Mouse (Mus musculus) forebrain, postnatal 0 days (tissue): ENCODE data around the gene Rgs6. TPM values are rescaled to one million over a fixed set of nuclear protein-coding genes. Genes with fewer than 3 reads are reported as not detected.

Experiments
- ATAC-seq: fragments of 200-750 bp; cut with Nextera tagmentation; 2 replicates; pipeline ENCODE4 v1.8.0; 2017; ENCODE audit warnings: mild to moderate bottlenecking, moderate library complexity
- DNase-seq: peaks from one replicate; pipeline ENCODE4 v3.0.0-alpha.2; 2015
- H3K27ac ChIP-seq: fragments of 300-500 bp; sonication (generic); 2 replicates; pipeline ENCODE4 v1.5.1; 2014; ENCODE audit warnings: low read depth, mild to moderate bottlenecking, antibody characterized with exemption, low read length, moderate library complexity, mixed read lengths
- H3K27me3 ChIP-seq: fragments of 300-500 bp; sonication (generic); 2 replicates; pipeline ENCODE4 v1.6.1; 2014; ENCODE audit warnings: mild to moderate bottlenecking, low read length, mixed read lengths; ENCODE audit not compliant: insufficient read depth
- H3K36me3 ChIP-seq: fragments of 300-500 bp; sonication (generic); 2 replicates; pipeline ENCODE4 v1.6.1; 2014; ENCODE audit warnings: mild to moderate bottlenecking, moderate library complexity; ENCODE audit not compliant: insufficient read depth
- H3K4me1 ChIP-seq: fragments of 300-500 bp; sonication (generic); 2 replicates; pipeline ENCODE4 v1.6.1; 2014; ENCODE audit warnings: antibody characterized with exemption; ENCODE audit not compliant: insufficient read depth
- H3K4me2 ChIP-seq: fragments of 300-500 bp; sonication (generic); 2 replicates; pipeline ENCODE4 v1.6.1; 2014; ENCODE audit warnings: low read depth, mild to moderate bottlenecking, moderate library complexity
- H3K4me3 ChIP-seq: fragments of 300-500 bp; sonication (generic); 2 replicates; pipeline ENCODE4 v1.5.1; 2014; ENCODE audit warnings: low read depth, low read length, mixed read lengths
- H3K9ac ChIP-seq: fragments of 300-500 bp; sonication (generic); 2 replicates; pipeline ENCODE4 v1.6.1; 2014; ENCODE audit warnings: mild to moderate bottlenecking
- H3K9me3 ChIP-seq: fragments of 300-500 bp; sonication (generic); 2 replicates; pipeline ENCODE4 v1.6.1; 2016; ENCODE audit warnings: low read length
- CTCF ChIP-seq: sonication (generic); IDR thresholded peaks from 2 replicates; pipeline ENCODE4 v1.5.1; 2016; ENCODE audit warnings: antibody characterized with exemption, control low read depth, low read depth
- WGBS: fragments of 180-500 bp; shearing (Covaris S2); extraction: QIAGEN DNeasy Blood & Tissue Kit; methylation state at CpG from one replicate; pipeline ENCODE4 v1.1.7; 2014; 5-methylcytosine and 5-hydroxymethylcytosine counted together
- polyA plus RNA-seq: library from polyadenylated mRNA; unstranded; fragments of >200 nt; fragmentation: Nextera tagmentation; extraction: Ambion mirVana; gene quantifications from 2 replicates; pipeline ENCODE4 v1.2.1, GENCODE M21; 2015
- total RNA-seq: library from RNA; depleted of rRNA; stranded (reverse); fragments of >200 nt; gene quantifications from 2 replicates; pipeline ENCODE4 v1.2.3, GENCODE M21; 2014

The Rgs6 gene
- total and polyA plus RNA-seq, 2 experiments from 2014 or later = 16.8 to 19.6 TPM

DNA sequence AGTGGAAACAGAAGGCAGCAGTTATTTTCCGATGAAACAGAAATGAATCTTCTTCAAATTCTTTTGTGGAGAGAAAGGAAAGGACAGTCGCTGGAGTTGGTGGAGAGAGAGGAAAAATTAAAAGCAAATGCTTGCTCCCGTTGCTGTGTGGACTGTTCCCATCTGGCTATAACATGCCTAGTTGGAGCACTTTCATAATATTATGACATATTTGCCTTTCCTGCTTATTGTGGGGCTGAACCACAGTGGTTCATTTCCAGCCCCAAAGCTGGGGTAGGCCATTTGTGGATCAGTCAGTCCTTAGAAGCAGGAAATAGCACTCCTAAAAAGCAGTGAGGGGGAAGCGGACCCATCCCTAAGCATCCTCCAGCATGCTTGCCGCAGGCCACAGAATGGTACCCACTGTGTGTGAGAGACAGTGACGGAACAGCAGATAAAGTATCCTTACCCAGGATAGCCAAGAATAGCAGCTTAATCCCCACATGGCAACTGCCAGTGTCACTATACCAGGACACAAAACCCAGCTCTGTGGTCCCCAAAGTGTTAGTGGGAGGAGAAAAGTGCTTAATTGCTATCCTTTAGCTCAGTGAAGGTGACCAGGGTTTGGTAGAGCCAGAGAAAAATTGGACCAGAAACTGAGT lies 456.0 kb downstream of the Rgs6 start:
- 17% methylated on average over 6 of the region's 6 CpGs for WGBS
- Histone ChIP-seq H3K4me2 (peak overlapping the region; percentile 40; the same call in 1 of the 2 replicates), H3K4me3 (no peak overlapping the region), H3K27me3 (no peaks in the 10 kb centered on the region), H3K9me3 (no peaks in the 10 kb centered on the region), H3K27ac (peak overlapping the region; percentile 76), H3K36me3 (no peaks in the 10 kb centered on the region), H3K4me1 (peaks cover 17% of the 10 kb centered on the region), H3K9ac (no peak overlapping the region; the same call in 1 of the 2 replicates)
- ATAC-seq (peak; percentile 26; the same call in 1 of the 2 replicates), DNase-seq (peak; percentile 58)
- TF ChIP-seq CTCF = no peak

DNA sequence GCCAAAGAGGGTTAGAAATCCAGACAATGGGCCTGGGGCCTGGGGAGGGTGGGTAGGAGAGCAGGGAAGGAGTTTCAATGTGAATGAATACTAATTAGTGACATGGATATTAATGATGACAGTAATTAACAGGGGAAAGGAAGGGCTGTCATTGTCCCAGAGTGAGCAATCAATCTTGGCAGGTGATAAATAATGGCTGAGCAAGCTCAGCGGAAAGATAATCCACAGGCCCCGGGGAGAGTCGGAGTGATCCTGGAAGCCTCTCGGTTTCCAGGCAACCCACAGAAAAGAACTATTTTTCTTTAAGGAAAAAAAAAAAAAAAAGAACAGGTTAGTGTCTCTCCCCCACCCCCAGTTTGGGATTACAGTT lies 456.5 kb downstream of the Rgs6 start:
- peak overlapping the region; percentile 76 for H3K27ac ChIP-seq
- H3K4me3 ChIP-seq = peak overlapping the region; percentile 13; the same call in 1 of the 2 replicates
- no peaks in the 10 kb centered on the region for H3K36me3 ChIP-seq
- WGBS = 2% methylated on average over 4 of the region's 4 CpGs
- TF ChIP-seq CTCF = no peak
- H3K9ac ChIP-seq = no peak overlapping the region; the same call in 1 of the 2 replicates
- H3K4me2 ChIP-seq = peak overlapping the region; percentile 40
- ATAC-seq (peak; percentile 72), DNase-seq (no peak)
- no peaks in the 10 kb centered on the region for H3K9me3 ChIP-seq
- H3K27me3 ChIP-seq = no peaks in the 10 kb centered on the region
- H3K4me1 ChIP-seq = peaks cover 15% of the 10 kb centered on the region

DNA sequence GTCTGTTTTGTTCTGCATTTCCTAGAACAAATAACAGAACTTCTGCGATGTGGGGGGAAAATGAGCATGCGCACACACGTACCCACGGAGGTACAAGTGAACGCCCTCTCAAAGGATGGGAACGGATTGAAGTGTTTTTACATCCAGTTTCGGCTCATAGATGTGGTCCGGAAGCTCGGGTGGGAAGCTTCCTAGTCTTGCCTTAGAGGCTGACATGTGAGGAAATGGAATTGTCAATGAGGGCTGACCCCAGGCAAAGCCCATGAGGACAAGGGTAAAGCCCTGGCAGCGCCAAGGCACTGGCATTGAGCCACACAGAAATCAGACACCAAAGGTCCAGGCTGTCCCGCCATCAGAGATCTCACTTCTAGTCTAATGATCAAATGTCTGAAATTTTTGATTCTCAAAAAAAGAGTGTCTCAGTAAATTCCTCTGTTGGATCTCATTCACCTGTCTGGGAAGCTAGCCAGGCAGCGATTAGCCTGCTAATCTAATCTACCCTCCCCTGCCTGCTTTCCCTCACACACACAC lies 457.0 kb downstream of the Rgs6 start:
- 11% methylated on average over 12 of the region's 12 CpGs for WGBS
- ATAC-seq (peak; percentile 85), DNase-seq (peak; percentile 72)
- Histone ChIP-seq H3K27me3 (no peaks in the 10 kb centered on the region), H3K4me3 (peak overlapping the region; percentile 13; the same call in 1 of the 2 replicates), H3K9ac (peak overlapping the region; percentile 44), H3K9me3 (no peaks in the 10 kb centered on the region), H3K4me1 (peaks cover 11% of the 10 kb centered on the region), H3K27ac (peak overlapping the region; percentile 76), H3K36me3 (no peaks in the 10 kb centered on the region), H3K4me2 (peak overlapping the region; percentile 40)
- TF ChIP-seq CTCF = no peak

- Histone ChIP-seq H3K36me3 (no peaks in the 10 kb centered on the region), H3K4me2 (no peak overlapping the region), H3K27ac (no peak overlapping the region), H3K9ac (no peak overlapping the region), H3K27me3 (no peaks in the 10 kb centered on the region), H3K4me1 (peaks cover 11% of the 10 kb centered on the region), H3K9me3 (no peaks in the 10 kb centered on the region), H3K4me3 (no peak overlapping the region)
- DNase-seq (no peak), ATAC-seq (no peak)
- TF ChIP-seq CTCF = no peak
- WGBS = 94% methylated on average over 9 of the region's 9 CpGs
Measured at GRCm38 (mm10) chr12:83046734-83047133, 458.6 kb downstream of the Rgs6 start.

GRCm38 (mm10) chr12:83047710-83048109 lies 459.6 kb downstream of the Rgs6 start:
- WGBS = 22% methylated on average over 7 of the region's 7 CpGs
- Histone ChIP-seq H3K27ac (no peak overlapping the region), H3K9me3 (no peaks in the 10 kb centered on the region), H3K27me3 (no peaks in the 10 kb centered on the region), H3K4me1 (peaks cover 11% of the 10 kb centered on the region), H3K36me3 (no peaks in the 10 kb centered on the region), H3K9ac (no peak overlapping the region), H3K4me3 (no peak overlapping the region), H3K4me2 (no peak overlapping the region)
- ATAC-seq = no peak
- no peak for TF ChIP-seq CTCF
- DNase-seq = no peak

- Histone ChIP-seq H3K4me2 (no peak overlapping the region), H3K36me3 (no peaks in the 10 kb centered on the region), H3K9me3 (no peaks in the 10 kb centered on the region), H3K27me3 (no peaks in the 10 kb centered on the region), H3K4me1 (no peaks in the 10 kb centered on the region), H3K4me3 (no peak overlapping the region), H3K27ac (no peak overlapping the region), H3K9ac (no peak overlapping the region)
- no peak for TF ChIP-seq CTCF
- WGBS = 91% methylated on average over 8 of the region's 8 CpGs
- DNase-seq (no peak), ATAC-seq (no peak)
Measured at GRCm38 (mm10) chr12:83050514-83050913, 462.4 kb downstream of the Rgs6 start.

DNA sequence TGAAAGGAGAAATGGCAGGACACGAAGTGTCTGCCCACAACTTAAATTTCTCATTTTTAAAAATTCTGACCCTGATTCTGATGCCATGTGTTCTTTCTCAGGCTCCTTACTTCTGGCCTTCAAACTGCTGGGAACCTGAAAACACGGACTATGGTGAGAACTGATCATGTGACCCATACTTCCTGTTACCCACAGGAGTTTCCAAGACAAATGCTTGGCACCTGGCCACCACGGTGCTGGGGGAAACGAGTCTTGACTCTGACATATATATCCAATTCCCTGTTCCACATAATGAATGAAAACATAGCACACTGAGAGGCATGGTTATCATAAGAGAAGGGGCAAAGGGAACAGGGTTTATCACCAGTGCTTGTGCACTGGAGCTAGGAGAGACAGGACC lies 464.3 kb downstream of the Rgs6 start:
- DNase-seq (no peak), ATAC-seq (no peak)
- WGBS = 68% methylated on average over 4 of the region's 4 CpGs
- H3K36me3 ChIP-seq = no peaks in the 10 kb centered on the region
- H3K9me3 ChIP-seq = no peaks in the 10 kb centered on the region
- H3K27me3 ChIP-seq = no peaks in the 10 kb centered on the region
- no peak for TF ChIP-seq CTCF
- no peak overlapping the region for H3K4me3 ChIP-seq
- no peak overlapping the region for H3K4me2 ChIP-seq
- H3K4me1 ChIP-seq = no peaks in the 10 kb centered on the region
- no peak overlapping the region for H3K27ac ChIP-seq
- no peak overlapping the region for H3K9ac ChIP-seq
